Mouse (Mus musculus): ENCODE data around the gene Ap4e1. TPM values are rescaled to one million over a fixed set of nuclear protein-coding genes. Genes with fewer than 3 reads are reported as not detected.

Ap4e1 gene
- 1 to 10 TPM; 8.3 to 9.1 TPM for total RNA-seq (2021)
- long read RNA-seq, experiment 1, full-length matches to known transcripts = 4 of 8 reads
- long read RNA-seq, experiment 1, partial matches to known transcripts = 3 of 8 reads
- long read RNA-seq, experiment 1, other reads (novel, unspliced or antisense) = 1 of 8 reads
- long read RNA-seq, experiment 2, full-length matches to known transcripts = 1 of 5 reads
- long read RNA-seq, experiment 2, partial matches to known transcripts = 3 of 5 reads
- long read RNA-seq, experiment 2, other reads (novel, unspliced or antisense) = 1 of 5 reads

DNA sequence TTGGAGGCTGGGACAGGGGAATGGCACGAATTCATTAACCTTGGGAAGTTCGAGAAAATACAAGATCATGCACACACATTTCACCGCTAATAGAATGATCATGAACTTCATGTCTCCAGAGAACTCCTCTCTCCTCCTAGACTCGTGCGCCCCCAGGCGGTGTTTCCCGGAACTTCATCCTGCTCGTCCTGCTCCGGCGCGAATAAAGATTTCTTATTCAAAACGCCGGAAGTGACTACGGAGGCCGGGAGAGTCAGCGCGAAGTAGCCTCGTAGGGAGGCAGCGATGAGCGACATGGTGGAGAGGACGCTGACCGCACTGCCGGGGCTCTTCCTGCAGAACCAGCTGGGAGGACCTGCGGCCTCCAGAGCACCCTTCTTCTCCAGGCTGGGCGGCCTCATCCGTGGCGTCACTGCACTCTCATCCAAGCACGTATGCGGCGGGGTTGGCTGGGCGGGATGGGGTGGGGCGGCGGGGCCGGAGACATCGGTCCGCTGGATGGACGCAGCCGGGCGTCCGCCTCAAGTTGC, at the start of gene Ap4e1:
TSS of gene Ap4e1 (plus strand) at position 249 of the 530 bp plus-strand sequence.
- peak; percentile 96 for DNase-seq
- peak within 1 kb of the TSS; percentile 89 for H3K27ac ChIP-seq
- peak within 1 kb of the TSS; percentile 98 for H3K4me3 ChIP-seq
- intact Hi-C loops (cut with DNase I) = loop anchor here (5.0 kb wide), 2 partner anchors 226 to 416 kb away; partner anchors contain the start of gene Usp50
- peak; percentile 99 for TF ChIP-seq CTCF (IDR thresholded peaks at IDR 0.05)

DNA sequence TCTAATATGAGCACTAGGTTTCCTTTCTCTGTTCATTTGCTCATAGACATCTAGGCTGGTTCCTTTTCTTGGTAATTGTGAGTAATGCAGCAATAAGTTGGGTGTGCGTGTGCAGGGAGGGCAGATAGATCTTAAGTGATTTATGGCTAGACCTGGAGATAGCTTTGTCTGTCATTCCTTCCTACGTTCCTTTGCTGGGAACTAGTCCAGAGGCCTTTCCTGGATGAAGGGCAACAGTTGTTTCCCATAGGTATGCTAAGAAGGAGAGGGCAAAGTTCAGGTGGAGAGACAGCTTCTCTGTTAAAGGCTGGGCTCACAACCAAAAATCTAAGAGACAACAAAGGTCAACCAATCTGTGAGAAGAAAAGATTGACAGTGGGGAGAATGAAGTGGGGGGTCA, 46.8 kb upstream of the Ap4e1 start:
- Histone ChIP-seq H3K4me3 (no peak overlapping the region), H3K27ac (no peak overlapping the region)
- DNase-seq = no peak
- intact Hi-C loops (cut with DNase I) = no loop called here
- TF ChIP-seq CTCF (IDR thresholded peaks at IDR 0.05) = no peak

DNA sequence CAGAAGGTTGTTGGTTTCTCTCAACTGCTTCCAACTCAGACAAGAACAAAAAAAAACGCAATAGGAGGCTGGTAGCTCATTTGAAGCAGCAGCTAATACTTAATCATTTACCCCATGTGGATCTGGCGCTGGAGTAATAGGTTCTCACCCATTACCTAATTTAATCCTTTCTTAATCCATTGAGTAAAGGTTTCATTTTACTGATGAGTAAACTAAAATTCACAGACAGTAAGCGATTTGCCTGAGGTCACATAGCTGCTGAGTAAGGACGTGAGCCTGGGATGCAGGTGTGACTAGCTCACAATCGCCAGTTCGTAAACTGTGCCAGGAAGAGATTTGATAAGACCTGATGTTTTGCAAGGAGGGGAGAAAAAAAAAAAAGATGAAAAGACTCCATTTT, 31.1 kb upstream of the Ap4e1 start:
- TF ChIP-seq CTCF (IDR thresholded peaks at IDR 0.05) = no peak
- H3K4me3 ChIP-seq = no peak overlapping the region
- intact Hi-C loops (cut with DNase I) = no loop called here
- no peak for DNase-seq
- no peak overlapping the region for H3K27ac ChIP-seq

DNA sequence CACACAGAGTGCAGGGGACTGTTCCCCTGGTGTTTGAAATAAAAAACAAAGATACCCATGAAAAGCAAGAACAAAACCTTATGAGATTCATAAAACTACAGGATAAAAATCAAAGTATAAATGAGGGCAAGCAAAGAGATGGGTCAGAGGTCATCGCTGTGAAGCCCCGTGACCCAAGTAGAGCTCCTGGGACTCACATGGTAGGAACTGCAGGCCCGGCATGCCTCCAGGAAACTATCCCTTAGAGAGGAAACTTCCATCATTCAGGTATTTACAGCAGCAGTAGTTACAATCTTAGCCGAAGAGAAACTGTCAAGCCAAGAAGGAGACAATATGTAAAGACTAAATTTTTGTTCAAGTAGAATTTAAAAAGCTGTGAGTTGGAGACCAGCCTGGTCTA, 25.3 kb upstream of the Ap4e1 start:
- no peak for TF ChIP-seq CTCF (IDR thresholded peaks at IDR 0.05)
- no peak overlapping the region for H3K4me3 ChIP-seq
- intact Hi-C loops (cut with DNase I) = no loop called here
- no peak for DNase-seq
- no peak overlapping the region for H3K27ac ChIP-seq

DNA sequence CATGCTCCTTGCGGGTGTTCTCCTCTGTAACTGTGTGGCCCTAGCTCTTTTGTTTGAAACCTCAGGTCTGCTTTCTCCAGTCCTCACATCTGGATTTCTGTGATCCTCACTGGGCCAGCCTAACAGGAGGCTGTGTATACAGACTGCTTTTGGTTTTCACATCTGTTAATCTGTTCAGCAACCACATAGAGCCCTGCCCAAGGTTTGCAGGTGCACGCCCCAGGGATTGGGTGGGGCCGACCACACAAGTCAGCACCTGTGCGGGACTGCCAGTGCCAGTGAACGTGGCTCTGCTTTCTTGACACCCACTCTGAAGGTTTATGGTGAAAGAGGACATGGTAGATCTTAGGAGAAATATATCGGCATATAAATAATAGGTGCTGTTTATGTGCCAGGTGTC, 18.6 kb upstream of the Ap4e1 start:
- Histone ChIP-seq H3K4me3 (no peak overlapping the region), H3K27ac (no peak overlapping the region)
- TF ChIP-seq CTCF (IDR thresholded peaks at IDR 0.05) = no peak
- DNase-seq = no peak
- intact Hi-C loops (cut with DNase I) = loop anchor here (5.0 kb wide), 1 partner anchor 38 kb away; no protein-coding TSS in a partner anchor

DNA sequence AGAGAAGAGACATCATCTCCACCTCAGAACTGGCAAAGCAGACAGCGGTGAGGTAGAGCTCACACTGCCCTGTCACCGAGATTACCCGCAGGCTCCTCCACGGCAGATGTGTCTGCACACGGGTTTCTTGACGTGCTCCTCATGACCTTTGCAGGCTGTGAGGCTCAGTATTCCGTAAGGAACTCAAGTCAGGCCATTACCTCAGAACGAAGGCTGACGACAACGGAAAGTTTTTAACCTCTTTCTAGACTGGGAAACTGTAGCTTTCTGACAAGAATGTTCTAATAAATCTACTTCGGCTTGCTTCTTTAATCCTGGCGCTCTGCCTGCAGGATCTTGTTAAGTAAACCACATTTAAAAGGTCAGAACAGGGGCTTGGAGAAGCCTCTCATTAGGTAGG, 15.8 kb upstream of the Ap4e1 start:
- intact Hi-C loops (cut with DNase I) = no loop called here
- Histone ChIP-seq H3K27ac (no peak overlapping the region), H3K4me3 (no peak overlapping the region)
- TF ChIP-seq CTCF (IDR thresholded peaks at IDR 0.05) = no peak
- no peak for DNase-seq

DNA sequence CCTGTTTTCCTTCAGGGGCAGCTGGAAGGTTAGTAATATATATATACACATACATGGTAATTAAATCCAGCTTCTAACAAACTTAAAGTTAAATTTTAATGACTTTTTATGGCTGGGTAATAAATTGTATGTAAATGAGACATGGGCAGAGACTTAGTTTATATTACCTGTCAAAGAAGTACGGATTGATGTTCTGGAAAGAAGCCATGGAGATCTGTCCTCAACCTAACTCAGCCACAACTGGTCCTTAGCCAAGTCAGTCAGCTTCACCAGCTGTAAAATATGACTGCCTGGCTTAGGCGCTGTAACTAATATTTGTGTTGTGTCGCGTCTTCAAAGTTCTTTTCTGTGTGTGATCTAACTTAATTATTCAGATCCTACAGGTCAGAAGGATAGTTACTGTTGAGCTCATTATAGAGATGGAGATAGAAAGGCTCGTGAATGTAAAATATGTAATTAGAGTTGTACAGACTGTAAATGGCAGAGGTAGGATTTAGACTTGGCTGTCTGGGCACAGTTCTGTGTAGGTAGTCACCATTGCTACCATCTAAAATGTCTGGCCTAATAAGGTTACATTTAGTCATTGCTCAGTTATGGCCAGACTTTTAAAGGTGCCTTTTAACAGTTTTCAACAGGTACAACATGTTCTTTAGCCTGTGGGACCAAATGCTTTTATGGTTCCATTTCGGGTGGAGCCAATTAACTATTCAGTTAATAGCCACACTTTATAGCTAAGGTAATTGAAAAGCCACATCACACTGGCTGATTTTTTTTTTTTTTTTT, 13.9 kb upstream of the Ap4e1 start:
- H3K27ac ChIP-seq = peak overlapping the region; percentile 77
- no peak for TF ChIP-seq CTCF (IDR thresholded peaks at IDR 0.05)
- intact Hi-C loops (cut with DNase I) = loop anchor here (5.0 kb wide), 2 partner anchors 162 to 197 kb away; no protein-coding TSS in a partner anchor
- peak; percentile 33 for DNase-seq
- H3K4me3 ChIP-seq = peak overlapping the region; percentile 21; the same call in 1 of the 2 replicates

DNA sequence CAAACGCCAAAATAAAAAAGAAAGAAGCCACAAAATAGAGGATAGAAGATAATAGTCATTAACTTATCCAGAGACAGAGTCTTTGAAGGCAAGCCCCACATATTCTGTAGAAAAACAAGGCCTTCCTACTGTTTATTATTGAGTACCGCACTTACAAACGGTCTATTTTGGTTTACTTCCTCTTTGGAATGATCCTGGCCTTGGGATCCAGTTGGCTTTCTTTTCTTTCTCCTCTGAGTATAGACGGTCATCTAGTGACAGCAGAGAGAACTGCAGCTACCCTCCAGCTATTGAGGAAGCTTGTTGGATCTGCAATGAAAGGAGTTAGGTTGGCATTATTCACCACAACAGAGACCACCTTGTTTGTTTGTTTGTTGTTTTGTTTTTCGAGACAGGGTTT, 11.8 kb upstream of the Ap4e1 start:
- DNase-seq = peak; percentile 48
- H3K27ac ChIP-seq = peak overlapping the region; percentile 86
- peak; percentile 100 for TF ChIP-seq CTCF (IDR thresholded peaks at IDR 0.05)
- H3K4me3 ChIP-seq = peak overlapping the region; percentile 47
- intact Hi-C loops (cut with DNase I) = loop anchor here (2.0 to 5.0 kb wide), 3 partner anchors 64 to 199 kb away; partner anchors contain the start of gene Sppl2a

DNA sequence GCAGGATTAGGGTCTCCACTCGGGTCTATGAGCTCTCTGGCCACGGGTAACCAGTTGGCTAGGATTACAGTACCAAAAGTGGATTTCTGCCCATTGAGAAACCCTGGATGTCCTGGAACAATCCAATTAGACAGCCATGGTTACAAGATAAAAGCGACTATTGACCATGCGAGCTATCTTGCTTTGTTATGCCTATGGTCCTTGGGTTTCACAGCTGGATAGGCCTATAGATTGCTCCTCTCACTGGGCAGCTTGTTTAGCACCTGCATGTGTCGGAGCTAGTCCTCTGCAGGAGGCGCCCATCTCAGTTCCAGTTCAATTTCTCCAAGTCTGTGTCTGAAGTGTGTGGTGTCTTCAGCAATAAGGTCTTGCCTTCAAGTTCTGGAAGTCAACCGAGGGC, 10.3 kb upstream of the Ap4e1 start:
- intact Hi-C loops (cut with DNase I) = loop anchor here (5.0 kb wide), 2 partner anchors 166 to 201 kb away; no protein-coding TSS in a partner anchor
- H3K27ac ChIP-seq = no peak overlapping the region
- no peak for TF ChIP-seq CTCF (IDR thresholded peaks at IDR 0.05)
- DNase-seq = no peak
- H3K4me3 ChIP-seq = no peak overlapping the region

DNA sequence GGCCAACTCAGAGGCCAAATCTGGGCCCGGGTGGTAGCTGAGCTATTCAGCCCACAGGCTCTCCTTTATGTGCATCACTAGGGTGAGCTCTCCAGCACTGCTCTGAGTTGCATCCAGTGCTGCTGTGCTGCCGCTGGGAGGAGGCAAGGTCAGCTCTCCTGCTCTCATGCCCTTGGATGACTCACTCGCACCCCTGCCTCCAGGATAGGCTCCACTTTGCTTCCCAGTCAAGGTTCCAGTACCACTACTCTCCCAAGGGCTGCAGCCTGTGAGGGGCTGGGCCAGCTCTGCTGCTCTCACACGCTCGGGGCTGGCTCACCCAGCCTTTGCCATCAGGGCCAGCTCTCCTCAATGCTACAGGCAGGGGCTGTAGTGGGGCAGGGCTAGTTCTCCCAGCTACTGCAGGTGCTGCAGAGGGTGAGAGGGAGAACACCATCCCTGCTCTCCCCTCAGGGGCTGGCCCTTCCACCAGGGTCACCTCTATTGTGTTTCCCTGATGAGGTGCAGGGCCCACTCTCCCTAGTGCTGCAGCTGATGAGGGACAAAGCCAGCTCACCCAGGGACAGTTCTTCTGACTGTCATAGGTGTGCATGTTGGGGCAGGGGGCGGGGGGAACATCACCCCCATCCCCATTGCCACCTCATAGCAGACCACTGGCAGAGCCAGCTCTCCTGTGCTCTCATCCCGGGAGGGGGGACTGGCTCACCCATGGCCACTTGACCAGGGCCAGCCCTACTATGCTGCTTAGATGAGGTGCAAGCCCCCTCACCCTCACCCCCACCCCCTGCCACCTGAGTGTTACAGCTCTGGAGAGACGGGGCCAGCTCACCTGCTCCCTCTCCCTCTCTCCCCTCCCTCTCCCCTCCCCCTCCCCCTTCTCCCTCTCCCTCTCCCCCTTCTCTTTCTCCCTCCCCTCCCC, 7.9 kb upstream of the Ap4e1 start:
- no peak for TF ChIP-seq CTCF (IDR thresholded peaks at IDR 0.05)
- Histone ChIP-seq H3K27ac (no peak overlapping the region), H3K4me3 (no peak overlapping the region)
- intact Hi-C loops (cut with DNase I) = no loop called here
- DNase-seq = no peak

DNA sequence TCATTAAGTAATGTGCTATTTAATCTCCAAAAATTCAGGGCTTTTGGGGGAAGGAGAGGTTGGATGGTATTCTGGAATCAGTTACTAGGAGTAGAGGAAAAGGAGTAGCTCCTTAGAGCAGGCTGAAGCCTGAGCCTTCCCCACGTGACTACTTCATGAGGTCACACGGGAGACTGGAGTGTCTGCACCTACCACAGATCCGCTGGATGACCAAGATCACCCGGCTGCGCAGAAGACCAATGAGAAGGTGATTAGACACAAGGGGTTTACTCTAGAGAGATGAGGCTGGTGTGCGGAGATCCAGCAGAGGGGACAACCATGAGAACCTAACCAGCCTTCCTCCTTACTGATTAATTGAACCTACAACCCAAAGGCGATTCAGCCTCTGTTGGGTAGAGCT, 4.5 kb upstream of the Ap4e1 start:
- H3K4me3 ChIP-seq = no peak overlapping the region
- TF ChIP-seq CTCF (IDR thresholded peaks at IDR 0.05) = no peak
- intact Hi-C loops (cut with DNase I) = no loop called here
- no peak for DNase-seq
- no peak overlapping the region for H3K27ac ChIP-seq
